Mouse (Mus musculus) liver, embryonic 16.5 days (tissue): ENCODE measurements around the gene Phospho2. TPM values are rescaled to one million over a fixed set of nuclear protein-coding genes. Genes with fewer than 3 reads are reported as not detected.

ENCODE experiments used
- ATAC-seq: fragments of 200-750 bp; cut with Nextera tagmentation; 2 replicates; pipeline ENCODE4 v1.8.0; 2017; ENCODE audit warnings: low read depth, mild to moderate bottlenecking, moderate number of reproducible peaks, moderate library complexity
- H3K27ac ChIP-seq: fragments of 300-500 bp; sonication (generic); 2 replicates; pipeline ENCODE4 v1.5.1; 2014; ENCODE audit warnings: mild to moderate bottlenecking, low read length
- H3K27me3 ChIP-seq: fragments of 300-500 bp; sonication (generic); 2 replicates; pipeline ENCODE4 v1.6.1; 2014; ENCODE audit warnings: low read depth, low read length, mixed read lengths; ENCODE audit not compliant: control insufficient read depth, insufficient read depth
- H3K36me3 ChIP-seq: fragments of 300-500 bp; sonication (generic); 2 replicates; pipeline ENCODE4 v1.6.1; 2014; ENCODE audit warnings: mild to moderate bottlenecking; ENCODE audit not compliant: control insufficient read depth, insufficient read depth
- H3K4me1 ChIP-seq: fragments of 300-500 bp; sonication (generic); 2 replicates; pipeline ENCODE4 v1.6.1; 2014; ENCODE audit warnings: low read depth, low read length, mixed read lengths; ENCODE audit not compliant: control insufficient read depth
- H3K4me2 ChIP-seq: fragments of 300-500 bp; sonication (generic); 2 replicates; pipeline ENCODE4 v1.6.1; 2014; ENCODE audit warnings: low read depth, low read length, mixed read lengths
- H3K4me3 ChIP-seq: fragments of 300-500 bp; sonication (generic); 2 replicates; pipeline ENCODE4 v1.5.1; 2014; ENCODE audit warnings: low read depth, mild to moderate bottlenecking, low read length
- H3K9ac ChIP-seq: fragments of 300-500 bp; sonication (generic); 2 replicates; pipeline ENCODE4 v1.6.1; 2014; ENCODE audit warnings: low read depth, low read length
- H3K9me3 ChIP-seq: fragments of 300-500 bp; sonication (generic); replicated peaks from 2 replicates; pipeline ENCODE4 v1.6.1; 2016; ENCODE audit warnings: low read length; ENCODE audit not compliant: control insufficient read depth
- WGBS: fragments of 180-500 bp; shearing (Covaris S2); extraction: QIAGEN DNeasy Blood & Tissue Kit; methylation state at CpG from one replicate; pipeline ENCODE4 v1.1.7; 2014; ENCODE audit not compliant: insufficient replicate concordance; 5-methylcytosine and 5-hydroxymethylcytosine counted together
- polyA plus RNA-seq: library from polyadenylated mRNA; unstranded; fragments of >200 nt; fragmentation: Nextera tagmentation; extraction: Ambion mirVana; gene quantifications from 2 replicates; pipeline ENCODE4 v1.2.1, GENCODE M21; 2015

The Phospho2 gene
- 10.5 and 11.0 TPM in 2 replicates for polyA plus RNA-seq

DNA sequence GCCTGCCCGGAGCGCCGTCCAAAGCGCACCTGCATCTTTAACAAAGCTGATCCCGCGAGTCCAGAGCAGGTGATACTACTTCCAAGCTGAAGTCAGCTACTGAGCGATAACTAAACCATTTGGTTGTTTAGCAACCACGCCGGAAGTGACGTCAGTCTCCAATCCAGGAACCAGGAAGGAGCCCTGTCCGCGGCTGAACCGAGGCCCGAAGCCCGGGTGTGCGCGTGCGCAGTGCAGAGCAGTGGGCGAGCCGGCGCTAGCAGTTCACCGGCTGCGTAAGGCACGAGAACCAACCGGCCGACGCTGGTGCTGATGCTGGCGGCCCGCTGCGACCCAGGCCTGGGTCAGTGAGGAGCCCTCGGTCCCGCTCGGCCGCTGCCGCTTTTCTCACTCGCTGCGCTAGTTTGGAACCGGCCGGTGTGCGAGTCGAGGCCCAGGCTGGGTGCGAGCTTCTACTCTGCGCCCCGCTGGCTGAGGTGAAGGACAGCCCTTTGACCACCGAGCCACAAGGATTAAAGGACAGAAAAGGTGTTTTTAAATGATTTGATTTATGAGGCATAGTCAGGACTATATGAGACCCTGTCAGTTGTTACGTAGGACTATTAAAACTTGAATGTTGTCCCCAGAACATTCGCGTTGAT lies at the start of gene Phospho2, which contains the start of gene Ccdc173:
Gene Phospho2, plus strand, starts transcription at position 195 of the 641 bp plus-strand sequence.
Gene Ccdc173, minus strand, starts transcription at position 147 of the 641 bp plus-strand sequence.
- H3K9ac ChIP-seq, result peak within 1 kb of the TSS; percentile 82
- H3K9me3 ChIP-seq, result no peaks in the 10 kb centered on the region
- WGBS, result 2% methylated on average over 48 of the region's 48 CpGs
- H3K4me2 ChIP-seq, result peak within 1 kb of the TSS; percentile 84
- H3K27me3 ChIP-seq, result no peaks in the 10 kb centered on the region
- H3K4me1 ChIP-seq, result peaks cover 6% of the 10 kb centered on the region
- ATAC-seq, result peak; percentile 96
- peaks cover 8% of the 10 kb centered on the region; the same call in 1 of the 2 replicates for H3K36me3 ChIP-seq
- H3K4me3 ChIP-seq, result peak within 1 kb of the TSS; percentile 80
- peak within 1 kb of the TSS; percentile 85 for H3K27ac ChIP-seq

DNA sequence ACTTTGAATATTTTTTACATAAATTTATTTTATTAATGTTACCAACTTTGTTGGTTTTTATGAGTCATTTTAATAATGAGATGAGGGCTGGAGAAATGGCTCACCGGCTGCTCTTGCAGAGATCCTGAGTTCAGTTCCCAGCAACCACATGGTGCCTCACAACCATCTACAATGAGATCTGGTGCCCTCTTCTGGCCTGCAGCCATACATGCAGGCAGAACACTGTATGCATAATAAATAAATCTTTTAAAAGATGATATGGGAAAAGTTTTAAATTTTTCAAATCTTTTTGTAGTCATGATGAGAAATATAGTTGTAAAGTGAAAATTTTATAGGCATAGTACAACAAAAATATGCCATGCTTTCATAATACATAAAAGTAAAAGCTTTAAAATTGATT lies 44.3 kb upstream of the Phospho2 start:
- peaks cover 39% of the 10 kb centered on the region for H3K36me3 ChIP-seq
- H3K9me3 ChIP-seq, result no peaks in the 10 kb centered on the region; the same call in 1 of the 2 replicates
- H3K9ac ChIP-seq, result no peak overlapping the region
- 83% methylated on average over 1 of the region's 1 CpGs for WGBS
- H3K4me2 ChIP-seq, result no peak overlapping the region
- no peak overlapping the region for H3K27ac ChIP-seq
- H3K4me3 ChIP-seq, result no peak overlapping the region
- no peaks in the 10 kb centered on the region for H3K4me1 ChIP-seq
- no peaks in the 10 kb centered on the region for H3K27me3 ChIP-seq
- ATAC-seq, result no peak

DNA sequence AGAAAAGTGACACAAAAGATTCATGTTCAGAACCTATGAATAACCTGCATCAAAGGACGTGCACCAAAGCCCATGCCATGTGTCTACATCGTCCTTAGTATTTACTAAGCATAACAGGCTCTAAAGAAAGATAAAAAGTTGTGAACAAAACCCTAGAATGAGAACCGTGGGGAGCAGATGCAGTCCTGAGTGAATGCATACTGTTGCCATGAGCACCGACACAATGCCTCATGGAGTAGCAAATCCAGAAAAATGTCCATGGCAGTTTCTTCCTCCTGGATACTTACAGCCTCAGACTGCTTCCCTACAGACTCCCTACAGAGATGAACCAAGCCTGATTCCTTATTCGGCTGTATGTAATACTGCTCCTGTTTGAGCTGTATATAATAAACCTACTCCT lies 28.4 kb upstream of the Phospho2 start:
- Histone ChIP-seq H3K4me3 (no peak overlapping the region), H3K4me1 (no peaks in the 10 kb centered on the region), H3K4me2 (no peak overlapping the region), H3K27me3 (no peaks in the 10 kb centered on the region), H3K36me3 (no peaks in the 10 kb centered on the region), H3K27ac (no peak overlapping the region), H3K9ac (no peak overlapping the region), H3K9me3 (no peaks in the 10 kb centered on the region)
- WGBS, result 64% methylated on average over 5 of the region's 5 CpGs
- no peak for ATAC-seq

DNA sequence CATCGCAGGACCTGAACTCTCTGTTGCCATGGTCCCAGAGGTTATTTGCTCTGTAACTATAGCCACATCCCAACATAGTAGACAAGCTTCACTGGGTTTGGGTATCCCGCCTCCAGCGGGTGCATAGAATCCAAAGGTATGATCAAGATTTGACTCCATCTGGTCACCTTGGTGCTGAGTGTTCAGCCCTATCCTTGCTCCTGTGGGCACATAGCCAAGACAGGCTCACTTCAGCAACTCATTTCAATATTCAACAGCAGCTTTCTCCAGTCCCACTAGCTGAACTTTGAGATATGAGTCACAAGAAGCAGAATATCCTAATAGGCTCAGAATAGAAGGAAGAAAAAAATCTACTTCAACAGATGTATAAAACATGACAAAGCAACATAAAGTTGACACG lies 26.1 kb upstream of the Phospho2 start:
- Histone ChIP-seq H3K4me3 (no peak overlapping the region), H3K27ac (no peak overlapping the region), H3K9ac (no peak overlapping the region), H3K27me3 (no peaks in the 10 kb centered on the region), H3K36me3 (no peaks in the 10 kb centered on the region), H3K9me3 (no peaks in the 10 kb centered on the region), H3K4me1 (no peaks in the 10 kb centered on the region), H3K4me2 (no peak overlapping the region)
- WGBS, result 67% methylated on average over 4 of the region's 4 CpGs
- no peak for ATAC-seq

DNA sequence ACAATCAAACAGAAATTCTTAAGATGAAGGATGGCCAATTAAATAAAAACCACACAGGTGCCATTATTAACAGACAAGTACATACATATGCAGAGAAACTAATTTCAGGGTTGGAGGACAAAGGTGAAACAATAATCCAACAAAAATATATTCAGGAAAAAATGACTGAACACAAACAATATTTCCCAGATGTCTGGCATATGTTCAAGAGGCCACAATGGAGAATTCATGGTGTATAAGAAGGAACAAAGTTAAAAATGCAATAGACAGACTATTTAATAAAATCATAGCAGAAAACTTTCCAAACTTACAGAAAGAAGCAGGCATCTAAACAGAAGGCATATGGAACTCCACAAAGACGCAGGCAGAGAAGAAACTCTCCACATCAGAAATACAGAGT lies 24.7 kb upstream of the Phospho2 start:
- Histone ChIP-seq H3K36me3 (no peaks in the 10 kb centered on the region), H3K9ac (no peak overlapping the region), H3K9me3 (no peaks in the 10 kb centered on the region), H3K4me1 (no peaks in the 10 kb centered on the region), H3K27me3 (no peaks in the 10 kb centered on the region), H3K27ac (no peak overlapping the region), H3K4me3 (no peak overlapping the region), H3K4me2 (no peak overlapping the region)
- no peak for ATAC-seq
- 47% methylated on average over 1 of the region's 1 CpGs for WGBS

DNA sequence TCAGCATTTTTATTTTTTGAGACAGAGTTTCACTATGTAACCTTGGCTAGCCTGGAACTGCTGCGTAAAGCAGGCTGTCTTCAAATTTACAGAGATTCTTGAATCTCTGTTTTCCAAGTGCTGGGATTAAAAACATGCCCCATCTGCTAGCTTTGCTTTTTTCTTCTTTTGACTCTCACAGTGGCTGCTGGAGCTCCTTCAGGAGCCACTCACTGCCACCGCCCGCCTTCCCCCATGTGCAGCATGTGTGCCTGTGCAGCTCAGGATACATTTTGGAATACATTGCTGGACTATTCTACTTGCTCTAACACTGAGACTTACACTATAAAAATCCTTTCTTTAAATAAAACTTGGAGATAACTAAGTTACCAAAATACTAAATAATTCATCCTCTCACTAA lies 16.1 kb upstream of the Phospho2 start:
- Histone ChIP-seq H3K27ac (no peak overlapping the region), H3K4me1 (no peaks in the 10 kb centered on the region), H3K4me3 (no peak overlapping the region), H3K9ac (no peak overlapping the region), H3K36me3 (no peaks in the 10 kb centered on the region), H3K9me3 (no peaks in the 10 kb centered on the region), H3K4me2 (no peak overlapping the region), H3K27me3 (no peaks in the 10 kb centered on the region)
- ATAC-seq, result no peak
- WGBS, result 70% methylated on average over 3 of the region's 3 CpGs

DNA sequence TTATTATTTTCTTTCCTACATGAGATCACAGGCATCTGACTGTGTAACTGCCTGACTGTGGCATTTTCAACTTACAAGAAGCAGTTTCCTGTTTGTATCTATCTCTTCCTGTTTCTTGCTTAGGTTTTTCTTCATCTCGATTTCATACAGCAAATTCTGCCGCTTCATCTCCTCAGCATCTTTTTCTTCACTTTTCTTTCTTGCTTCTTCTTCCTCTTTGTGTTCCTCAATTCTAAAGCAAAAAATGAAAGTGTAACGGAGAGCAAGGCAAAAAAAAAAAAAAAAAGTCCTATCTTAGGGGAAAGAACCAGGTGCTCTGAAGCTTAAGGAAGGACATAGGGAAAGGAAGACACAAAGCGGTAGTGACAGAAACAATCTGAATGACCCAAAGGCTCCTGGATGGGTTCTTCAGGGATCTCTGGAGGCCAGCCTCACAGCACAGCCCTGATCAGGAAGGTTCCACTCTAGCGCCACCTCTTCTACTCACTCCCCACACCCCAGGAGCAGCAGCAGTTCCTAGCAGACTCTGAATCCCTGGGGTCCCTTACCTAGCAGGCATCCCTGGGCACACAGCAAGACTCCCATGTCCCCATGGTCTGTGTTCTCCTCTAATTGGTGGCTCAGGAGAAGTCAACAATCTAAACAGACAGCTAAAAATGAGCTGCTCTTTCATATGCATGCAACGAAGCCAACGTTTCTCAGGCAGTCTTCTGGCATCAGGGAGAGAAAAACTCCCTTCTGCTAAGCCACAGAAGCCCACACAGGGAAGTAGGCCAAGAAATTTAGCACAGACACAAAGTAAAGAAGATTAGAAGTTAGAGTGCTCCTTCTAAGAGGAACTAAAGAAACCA lies 11.2 kb upstream of the Phospho2 start:
- no peak for ATAC-seq
- H3K27ac ChIP-seq, result no peak overlapping the region
- WGBS, result 35% methylated on average over 7 of the region's 7 CpGs

DNA sequence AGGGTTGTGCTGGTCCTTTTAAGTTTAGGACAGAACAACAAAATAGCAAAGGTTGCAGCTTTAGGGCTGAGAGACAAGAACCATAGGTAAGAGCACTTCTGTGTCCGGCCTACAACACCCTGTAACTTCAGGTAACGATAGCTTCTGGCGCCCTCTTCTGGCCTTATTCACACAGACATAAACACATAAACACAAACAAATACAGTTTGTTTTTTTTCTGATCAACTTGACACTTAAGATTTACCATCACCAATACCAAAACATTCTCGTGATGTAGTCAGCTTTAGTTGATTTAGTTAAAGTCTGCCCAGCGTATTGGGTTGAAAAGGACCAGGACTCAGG lies 10.6 kb upstream of the Phospho2 start:
- Histone ChIP-seq H3K4me1 (no peaks in the 10 kb centered on the region), H3K4me2 (no peak overlapping the region), H3K9me3 (no peaks in the 10 kb centered on the region), H3K4me3 (no peak overlapping the region), H3K36me3 (no peaks in the 10 kb centered on the region), H3K27ac (no peak overlapping the region), H3K9ac (no peak overlapping the region), H3K27me3 (no peaks in the 10 kb centered on the region)
- 39% methylated on average over 5 of the region's 5 CpGs for WGBS
- ATAC-seq, result no peak

More for the DNA sequence above, 11.2 kb upstream of the Phospho2 start:
- H3K4me3 ChIP-seq, result no peak overlapping the region
- H3K4me1 ChIP-seq, result no peaks in the 10 kb centered on the region
- no peak overlapping the region for H3K4me2 ChIP-seq
- no peaks in the 10 kb centered on the region for H3K36me3 ChIP-seq
- H3K9ac ChIP-seq, result no peak overlapping the region
- no peaks in the 10 kb centered on the region for H3K27me3 ChIP-seq
- no peaks in the 10 kb centered on the region for H3K9me3 ChIP-seq

DNA sequence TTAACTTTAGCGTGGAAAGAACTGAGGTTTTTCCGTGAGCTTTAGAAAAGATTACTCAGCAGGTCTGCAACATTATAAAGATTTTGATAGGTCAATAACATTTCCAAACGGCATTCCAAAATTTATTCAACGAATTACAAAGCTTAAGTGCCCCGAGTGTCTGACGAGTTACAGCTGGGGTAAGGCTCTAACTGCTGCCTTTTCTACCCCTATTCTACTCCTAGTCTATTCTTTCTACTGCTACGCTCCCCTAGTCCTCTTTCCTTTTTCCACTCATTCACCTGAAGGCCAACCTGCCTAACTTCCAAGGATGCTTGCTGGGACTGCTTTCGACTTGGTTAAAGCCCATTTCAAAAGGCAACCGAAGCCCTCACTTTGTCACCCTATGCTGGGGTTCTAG lies 449 bp upstream of the Phospho2 start:
- Histone ChIP-seq H3K27me3 (no peaks in the 10 kb centered on the region), H3K9me3 (no peaks in the 10 kb centered on the region), H3K4me2 (peak overlapping the region; percentile 84), H3K4me1 (peaks cover 6% of the 10 kb centered on the region), H3K27ac (no peak overlapping the region), H3K9ac (peak overlapping the region; percentile 50), H3K36me3 (peaks cover 8% of the 10 kb centered on the region; the same call in 1 of the 2 replicates), H3K4me3 (peak overlapping the region; percentile 80)
- 24% methylated on average over 9 of the region's 9 CpGs for WGBS
- ATAC-seq, result no peak
